In genomic region chr5:138804286-138804685, GRCm38 (mm10) we compare ENCODE assay signal across 37 mouse cellular contexts. TPM values are rescaled to one million over a fixed set of nuclear protein-coding genes. Genes with fewer than 3 reads are reported as not detected.
A peak's percentile ranks its signal among the peaks of the same experiment; 100 is the strongest.
DNase-seq lines count a peak whose midpoint lies in the region; ATAC-seq and TF ChIP-seq lines count a peak whose summit lies in the region.
"Had no signal": no experiment of that assay in that cellular context is flagged by ENCODE, and none has a peak within 500 bp of the region (broad histone marks: within the 10 kb centered on the region; RNA-seq: fewer than 3 reads in every experiment).

No protein-coding gene starts in this region.

- no peak overlapping the region for H3K9ac ChIP-seq in forebrain, embryonic 16.5 days (replicated peaks; ENCODE audit: low read depth, low read length)
- no peak overlapping the region for H3K9ac ChIP-seq in midbrain, postnatal 0 days (replicated peaks; ENCODE audit: low read length, poor library complexity, severe bottlenecking)
- H3K9ac ChIP-seq in midbrain, embryonic 14.5 days (replicated peaks; ENCODE audit: low read length), result no peak overlapping the region
- no peak overlapping the region for H3K9ac ChIP-seq in neural tube, embryonic 15.5 days (replicated peaks)
- H3K9ac ChIP-seq: heart, embryonic 12.5 days; hindbrain, embryonic 14.5 days; kidney, embryonic 15.5 days; limb, embryonic 15.5 days; liver, embryonic 13.5 days; midbrain, embryonic 13.5 days; stomach, embryonic 15.5 days had no signal

- ATAC-seq in forebrain, embryonic 16.5 days, result 0 out of 2 replicates have a peak, but pooled peaks have one; percentile 47
- no peak for ATAC-seq in midbrain, postnatal 0 days (ENCODE audit: low FRiP score)
- ATAC-seq in midbrain, embryonic 14.5 days (ENCODE audit: low FRiP score, low TSS enrichment), result no peak
- no peak for ATAC-seq in neural tube, embryonic 15.5 days (ENCODE audit: low FRiP score)
- ATAC-seq: inflammation-experienced regulatory T-cells, adult 6 months; lung, postnatal 0 days; midbrain, embryonic 13.5 days; Patski had no signal

- WGBS in forebrain, embryonic 16.5 days, result 61% methylated on average over 5 of the region's 5 CpGs
- 95% methylated on average over 5 of the region's 5 CpGs for WGBS in forebrain, embryonic 10.5 days
- WGBS in midbrain, postnatal 0 days, result 97% methylated on average over 5 of the region's 5 CpGs
- WGBS in midbrain, embryonic 14.5 days, result 94% methylated on average over 5 of the region's 5 CpGs
- 82% methylated on average over 5 of the region's 5 CpGs for WGBS in neural tube, embryonic 15.5 days

- H3K4me1 ChIP-seq in forebrain, embryonic 16.5 days (replicated peaks; ENCODE audit: control insufficient read depth, insufficient read depth, low read length), result no peaks in the 10 kb centered on the region
- H3K4me1 ChIP-seq in forebrain, embryonic 10.5 days, result no peaks in the 10 kb centered on the region
- H3K4me1 ChIP-seq in midbrain, postnatal 0 days (ENCODE audit: insufficient read depth, low read length), result no peaks in the 10 kb centered on the region
- H3K4me1 ChIP-seq in midbrain, embryonic 14.5 days (ENCODE audit: control insufficient read depth, insufficient read depth, low read length), result no peaks in the 10 kb centered on the region
- no peaks in the 10 kb centered on the region; the same call in none of the 2 replicates for H3K4me1 ChIP-seq in neural tube, embryonic 15.5 days
- H3K4me1 ChIP-seq: kidney, embryonic 15.5 days; liver, embryonic 13.5 days; midbrain, embryonic 13.5 days; stomach, embryonic 15.5 days had no signal

- H3K9me3 ChIP-seq in forebrain, embryonic 16.5 days (ENCODE audit: control insufficient read depth, low read length), result no peaks in the 10 kb centered on the region
- no peaks in the 10 kb centered on the region for H3K9me3 ChIP-seq in forebrain, embryonic 10.5 days
- no peaks in the 10 kb centered on the region for H3K9me3 ChIP-seq in midbrain, postnatal 0 days (ENCODE audit: low read length)
- H3K9me3 ChIP-seq in midbrain, embryonic 14.5 days (ENCODE audit: control insufficient read depth, low read length), result no peaks in the 10 kb centered on the region
- no peaks in the 10 kb centered on the region for H3K9me3 ChIP-seq in neural tube, embryonic 15.5 days (replicated peaks)
- H3K9me3 ChIP-seq: G1E; heart, embryonic 12.5 days; kidney, embryonic 15.5 days; limb, embryonic 10.5 days; limb, embryonic 15.5 days; liver, embryonic 13.5 days; midbrain, embryonic 13.5 days; stomach, embryonic 15.5 days had no signal

- no peak overlapping the region for H3K4me2 ChIP-seq in forebrain, embryonic 16.5 days (ENCODE audit: low read length)
- no peak overlapping the region for H3K4me2 ChIP-seq in midbrain, postnatal 0 days (ENCODE audit: low read depth, low read length, poor library complexity, severe bottlenecking)
- H3K4me2 ChIP-seq in midbrain, embryonic 14.5 days (ENCODE audit: low read length), result no peak overlapping the region
- no peak overlapping the region for H3K4me2 ChIP-seq in neural tube, embryonic 15.5 days
- H3K4me2 ChIP-seq: heart, embryonic 12.5 days; hindbrain, embryonic 14.5 days; kidney, embryonic 15.5 days; limb, embryonic 15.5 days; liver, embryonic 13.5 days; midbrain, embryonic 13.5 days; stomach, embryonic 15.5 days had no signal

- no peaks in the 10 kb centered on the region for H3K27me3 ChIP-seq in forebrain, embryonic 16.5 days (replicated peaks; ENCODE audit: control insufficient read depth, insufficient read depth, low read length)
- no peaks in the 10 kb centered on the region for H3K27me3 ChIP-seq in forebrain, embryonic 10.5 days (ENCODE audit: poor library complexity, severe bottlenecking)
- H3K27me3 ChIP-seq in midbrain, postnatal 0 days (ENCODE audit: insufficient read depth, low read length), result no peaks in the 10 kb centered on the region
- no peaks in the 10 kb centered on the region for H3K27me3 ChIP-seq in midbrain, embryonic 14.5 days (ENCODE audit: control insufficient read depth, insufficient read depth, low read length)
- H3K27me3 ChIP-seq in neural tube, embryonic 15.5 days (replicated peaks), result no peaks in the 10 kb centered on the region
- H3K27me3 ChIP-seq: heart, embryonic 12.5 days; kidney, embryonic 15.5 days; limb, embryonic 15.5 days; liver, embryonic 13.5 days; midbrain, embryonic 13.5 days; Patski; stomach, embryonic 15.5 days had no signal

- TF ChIP-seq CTCF in midbrain, postnatal 0 days (IDR thresholded peaks at IDR 0.05), result no peak

- H3K36me3 ChIP-seq in forebrain, embryonic 16.5 days (ENCODE audit: control insufficient read depth, insufficient read depth), result peaks cover 24% of the 10 kb centered on the region
- H3K36me3 ChIP-seq in forebrain, embryonic 10.5 days (replicated peaks), result peaks cover 29% of the 10 kb centered on the region
- H3K36me3 ChIP-seq in midbrain, postnatal 0 days (ENCODE audit: insufficient read depth, low read length), result peaks cover 54% of the 10 kb centered on the region
- peaks cover 57% of the 10 kb centered on the region for H3K36me3 ChIP-seq in midbrain, embryonic 14.5 days (ENCODE audit: control insufficient read depth, insufficient read depth, low read length)
- H3K36me3 ChIP-seq in neural tube, embryonic 15.5 days, result peaks cover 57% of the 10 kb centered on the region
- H3K36me3 ChIP-seq: G1E; limb, embryonic 10.5 days; limb, embryonic 15.5 days; stomach, embryonic 15.5 days had no signal

- H3K4me3 ChIP-seq in forebrain, embryonic 16.5 days (replicated peaks; ENCODE audit: low read length), result no peak overlapping the region
- H3K4me3 ChIP-seq in forebrain, embryonic 10.5 days, result no peak overlapping the region
- H3K4me3 ChIP-seq in midbrain, postnatal 0 days (ENCODE audit: low read depth, low read length), result no peak overlapping the region
- no peak overlapping the region for H3K4me3 ChIP-seq in midbrain, embryonic 14.5 days (replicated peaks; ENCODE audit: low read depth, low read length)
- H3K4me3 ChIP-seq in neural tube, embryonic 15.5 days (replicated peaks), result no peak overlapping the region
- H3K4me3 ChIP-seq: heart, adult 2 months; heart, embryonic 12.5 days; kidney, embryonic 15.5 days; layer of hippocampus, adult 2 months; limb, embryonic 10.5 days; limb, embryonic 15.5 days; liver, embryonic 13.5 days; midbrain, embryonic 13.5 days; stomach, embryonic 15.5 days had no signal

- H3K27ac ChIP-seq in forebrain, embryonic 16.5 days (ENCODE audit: low read length), result no peak overlapping the region
- H3K27ac ChIP-seq in forebrain, embryonic 10.5 days, result no peak overlapping the region
- H3K27ac ChIP-seq in midbrain, postnatal 0 days (ENCODE audit: low read depth, low read length), result no peak overlapping the region
- H3K27ac ChIP-seq in midbrain, embryonic 14.5 days (replicated peaks; ENCODE audit: low read depth, low read length), result no peak overlapping the region
- H3K27ac ChIP-seq in neural tube, embryonic 15.5 days (replicated peaks), result no peak overlapping the region
- H3K27ac ChIP-seq: heart, adult 2 months; hindbrain, embryonic 14.5 days; kidney, embryonic 15.5 days; layer of hippocampus, adult 2 months; limb, embryonic 10.5 days; limb, embryonic 15.5 days; liver, embryonic 13.5 days; macrophage; midbrain, embryonic 13.5 days; stomach, embryonic 15.5 days had no signal

- peak; percentile 9 to 23 for DNase-seq in cerebellum, adult 18-20 months
- no peak for DNase-seq in cerebellum, adult 8-10 months
- DNase-seq in forebrain, embryonic 10.5 days (ENCODE audit: extremely low spot score, low spot score), result no peak
- DNase-seq in midbrain, postnatal 0 days (ENCODE audit: low spot score), result peak; percentile 39
- no peak for DNase-seq in midbrain, embryonic 14.5 days
- no peak for DNase-seq in Muller cell, postnatal 12 days (ENCODE audit: inconsistent ontology term)
- DNase-seq: adrenal gland, postnatal 10 days; heart, adult 2 months; heart, postnatal 4 days; kidney, adult 18-20 months; kidney, postnatal 25 days; liver, embryonic 13.5 days; lung, adult 18-20 months; right cerebral cortex, postnatal 25 days had no signal

RNA-seq across cellular contexts. Expression of gene Gm5294, which starts 15.6 kb away (rescaled TPM):
- polyA plus RNA-seq in forebrain, embryonic 16.5 days (2015; fragmentation: Nextera tagmentation; extraction: Ambion mirVana), result not detected in 2 replicates
- polyA plus RNA-seq in forebrain, embryonic 10.5 days (2016; fragmentation: Nextera tagmentation; extraction: Ambion mirVana), result not detected in 2 replicates
- total RNA-seq in midbrain, postnatal 0 days (2014; rRNA removed), result not detected in 2 replicates
- polyA plus RNA-seq in midbrain, postnatal 0 days (2015; fragmentation: Nextera tagmentation; extraction: Ambion mirVana), result 0.25 TPM in 1 of 2 replicates, not detected in the other
- not detected in 2 replicates for polyA plus RNA-seq in midbrain, embryonic 14.5 days (2014; fragmentation: Nextera tagmentation; extraction: Ambion mirVana)
- not detected in 2 replicates for polyA plus RNA-seq in neural tube, embryonic 15.5 days (2015; fragmentation: Nextera tagmentation; extraction: Ambion mirVana)
- total RNA-seq: adrenal gland, postnatal 10 days; G1E; gastrocnemius, adult 8-10 months; gastrocnemius, postnatal 4 days; heart, adult 2 months; heart, postnatal 4 days; layer of hippocampus, adult 2 months; layer of hippocampus, postnatal 25 days; left cerebral cortex, adult 8-10 months; megakaryocyte-erythroid progenitor cell, adult 5-6 weeks; neutrophil, adult 5-6 weeks had no signal
- polyA plus RNA-seq: embryonic facial prominence, embryonic 11.5 days; G1E; heart, adult 2 months; heart, embryonic 12.5 days; inflammation-experienced regulatory T-cells, adult 6 months; kidney, embryonic 15.5 days; limb, embryonic 10.5 days; limb, embryonic 15.5 days; liver, embryonic 13.5 days; lung, postnatal 0 days; macrophage; midbrain, embryonic 13.5 days; Patski; stomach, embryonic 15.5 days; urinary bladder, adult 2 months had no signal

RNA-seq across cellular contexts. Expression of gene Fam20c, which starts 50.0 kb away (rescaled TPM):
- polyA plus RNA-seq in forebrain, embryonic 16.5 days (2015; fragmentation: Nextera tagmentation; extraction: Ambion mirVana), result 34.8 and 39.2 TPM in 2 replicates
- 2.9 and 4.5 TPM in 2 replicates for polyA plus RNA-seq in forebrain, embryonic 10.5 days (2016; fragmentation: Nextera tagmentation; extraction: Ambion mirVana)
- total RNA-seq in midbrain, postnatal 0 days (2014; rRNA removed), result 85.7 and 106 TPM in 2 replicates
- 51.6 and 52.7 TPM in 2 replicates for polyA plus RNA-seq in midbrain, postnatal 0 days (2015; fragmentation: Nextera tagmentation; extraction: Ambion mirVana)
- 51.2 and 56.1 TPM in 2 replicates for polyA plus RNA-seq in midbrain, embryonic 14.5 days (2014; fragmentation: Nextera tagmentation; extraction: Ambion mirVana)
- polyA plus RNA-seq in neural tube, embryonic 15.5 days (2015; fragmentation: Nextera tagmentation; extraction: Ambion mirVana), result 43.6 and 57.9 TPM in 2 replicates
- polyA plus RNA-seq: G1E; inflammation-experienced regulatory T-cells, adult 6 months had no signal

Comparison
In these comparisons a context has a peak if more than half of its experiments do, and no peak if none do; other contexts are left out.
1. DNase-seq: peak in cerebellum, adult 18-20 months (2 of 2) and midbrain, postnatal 0 days (single experiment); none in cerebellum, adult 8-10 months (single experiment), forebrain, embryonic 10.5 days (single experiment), midbrain, embryonic 14.5 days (single experiment) and Muller cell, postnatal 12 days (single experiment).